Mouse (Mus musculus) adrenal gland, adult 18-20 months (tissue): ENCODE data around the gene Sfta2. TPM values are rescaled to one million over a fixed set of nuclear protein-coding genes. Genes with fewer than 3 reads are reported as not detected.
A peak's percentile ranks its signal among the peaks of the same experiment; 100 is the strongest.

ENCODE experiments used
- DNase-seq, 2 experiments: peaks; one replicate each; pipeline ENCODE4 v3.0.0; 2021 to 2022; ENCODE audit warnings: low spot score in 2 of 2
- total RNA-seq, 2 experiments: library from RNA; stranded (reverse); gene quantifications; 1 replicate in 1 of 2; 2 replicates in 1 of 2; pipeline ENCODE4 v1.2.3; 2021

Sfta2 gene
- total RNA-seq, 2 experiments from 2014 or later, result not detected

- no peak for DNase-seq
Observed at GRCm38 (mm10) chr17:35591731-35592130, 9.6 kb upstream of the Sfta2 start.

DNA sequence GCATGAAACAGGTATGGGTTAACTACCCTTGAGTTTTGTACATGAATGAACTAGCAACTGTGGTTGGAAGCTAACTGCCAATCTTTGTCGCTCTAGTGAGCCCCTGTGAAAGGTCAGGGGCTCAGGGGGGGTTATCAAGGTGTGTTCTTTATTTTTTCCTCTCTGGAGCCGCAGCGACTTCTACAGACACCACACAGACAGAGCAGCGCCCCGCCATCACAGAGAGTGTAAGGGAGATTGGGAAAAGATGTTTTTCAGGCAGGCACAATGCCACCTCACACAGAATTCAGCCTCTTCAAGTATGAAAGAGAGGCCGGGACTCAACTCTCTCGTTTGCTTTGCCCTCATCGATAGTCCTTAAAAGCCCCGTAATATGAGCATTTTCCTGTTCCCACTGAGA lies 9.2 kb upstream of the Sfta2 start:
- DNase-seq, result no peak

GRCm38 (mm10) chr17:35593786-35594185 lies 7.6 kb upstream of the Sfta2 start:
- no peak for DNase-seq

DNA sequence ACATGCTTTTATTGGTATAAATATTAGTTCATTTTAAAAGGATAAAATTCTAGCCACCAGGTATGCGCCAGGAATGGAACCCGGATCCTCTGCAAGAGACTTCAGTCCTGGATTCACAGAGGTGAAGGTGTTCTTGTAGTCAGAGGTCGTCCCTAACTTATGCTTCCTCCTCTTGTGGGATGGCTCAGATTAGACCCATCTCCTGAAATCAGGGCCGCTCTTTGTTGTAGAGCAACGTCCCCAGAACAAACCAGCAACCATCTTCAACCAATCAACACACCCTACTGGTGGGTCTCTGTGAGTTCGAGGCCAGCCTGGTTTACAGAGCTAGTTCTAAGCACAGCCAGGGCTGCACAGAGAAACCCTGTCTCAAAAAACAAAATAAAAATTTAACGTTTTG lies 6.9 kb upstream of the Sfta2 start:
- DNase-seq, result no peak

GRCm38 (mm10) chr17:35597399-35597798 lies 4.0 kb upstream of the Sfta2 start:
- DNase-seq, result no peak

DNA sequence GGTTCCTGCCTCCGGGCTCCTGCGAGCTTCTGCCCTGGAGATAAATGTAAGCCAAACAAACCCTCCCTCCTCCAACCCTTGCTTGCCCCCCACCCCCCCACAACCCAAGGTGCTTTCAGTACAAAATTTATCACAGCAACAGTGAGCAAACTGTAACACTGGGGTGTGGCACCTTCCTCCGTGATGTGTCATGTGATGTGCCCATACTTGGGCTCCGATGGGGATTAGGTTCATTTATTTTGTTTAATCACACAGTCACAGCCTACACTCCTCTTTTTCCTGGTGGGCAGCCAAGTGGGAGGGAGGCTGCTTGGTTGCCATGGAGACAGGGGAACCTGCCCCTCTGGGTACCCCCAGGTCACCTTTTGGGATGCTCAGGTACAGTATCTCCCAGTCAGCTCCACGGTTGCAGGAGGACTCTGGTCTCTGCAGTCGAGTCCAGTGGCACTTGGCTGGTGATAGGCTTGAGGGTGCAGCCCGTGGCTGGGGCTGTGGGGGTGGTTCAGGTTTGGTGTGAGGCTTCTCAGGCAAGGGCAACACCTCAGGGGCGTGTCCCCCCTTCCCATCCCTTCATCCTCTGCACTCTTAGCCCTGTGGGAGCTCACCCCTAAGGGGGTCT lies 496 bp downstream of the Sfta2 start:
- no peak for DNase-seq

GRCm38 (mm10) chr17:35617127-35617526 lies 15.8 kb downstream of the Sfta2 start:
- no peak for DNase-seq

GRCm38 (mm10) chr17:35626537-35626936 lies 25.2 kb downstream of the Sfta2 start, which contains the start of gene Gm9573:
Gm9573 (minus strand) TSS chr17:35626637.
- no peak for DNase-seq

- DNase-seq, result no peak
Observed at GRCm38 (mm10) chr17:35633992-35634391, 32.6 kb downstream of the Sfta2 start.

GRCm38 (mm10) chr17:35635202-35635601 lies 33.9 kb downstream of the Sfta2 start:
- DNase-seq, result no peak

DNA sequence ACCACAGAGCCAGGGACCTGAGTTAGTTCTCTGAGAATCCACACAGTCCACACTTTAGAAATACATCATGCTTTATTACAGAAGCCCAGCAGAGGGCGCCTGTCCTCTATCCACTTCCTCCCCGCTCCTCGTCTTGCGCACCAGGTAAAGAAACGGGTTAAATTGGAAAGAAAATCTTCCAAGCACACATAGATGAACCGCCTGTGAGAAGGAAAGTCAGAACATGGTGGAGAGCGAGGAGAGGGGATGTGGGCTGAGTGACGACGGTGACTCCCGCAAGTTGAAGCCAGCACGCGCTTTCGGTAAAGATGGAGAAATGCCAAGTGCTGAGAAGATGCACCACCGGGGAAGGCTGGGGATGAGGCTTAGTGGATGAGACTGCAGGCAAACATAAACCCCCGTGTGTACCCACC lies 34.4 kb downstream of the Sfta2 start:
- peak; percentile 57 to 59 for DNase-seq

- no peak for DNase-seq
Observed at GRCm38 (mm10) chr17:35636363-35636762, 35.0 kb downstream of the Sfta2 start.

DNA sequence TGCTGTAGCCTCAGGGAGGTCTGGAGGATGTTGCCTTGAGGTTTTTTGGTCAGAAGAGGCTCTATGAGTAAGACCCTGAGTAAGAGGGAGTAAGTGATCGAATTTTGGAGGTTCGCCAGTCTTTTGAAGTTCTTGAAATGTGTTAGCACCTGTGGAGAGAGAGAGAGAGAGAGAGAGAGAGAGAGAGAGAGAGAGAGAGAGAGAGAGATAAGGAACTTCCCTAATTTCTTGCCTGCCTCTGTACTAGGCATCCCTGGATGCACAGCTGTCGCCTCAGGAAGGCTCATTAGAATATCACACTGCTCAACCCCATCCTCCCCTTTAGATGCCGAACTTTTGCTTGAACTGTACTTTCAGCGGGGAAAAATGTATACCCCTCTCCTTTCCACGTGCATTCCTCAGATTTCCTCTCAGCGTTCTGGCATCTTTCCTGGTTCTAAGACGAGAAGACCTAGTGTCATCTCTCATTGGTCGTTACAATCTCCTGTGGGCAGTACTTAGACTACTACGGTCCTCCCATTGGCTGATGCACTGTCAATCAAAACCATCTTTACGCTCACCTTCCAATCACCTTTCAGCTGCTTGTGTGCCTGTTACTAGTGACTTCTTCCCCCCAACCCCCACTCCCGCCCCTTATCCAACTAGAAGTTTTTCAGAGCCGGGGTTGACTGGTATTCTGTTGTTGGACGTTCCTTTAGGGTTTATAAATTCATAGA lies 37.3 kb downstream of the Sfta2 start:
- DNase-seq, result peak in 1 of 2 experiments; percentile 24

GRCm38 (mm10) chr17:35639352-35639751 lies 38.0 kb downstream of the Sfta2 start:
- DNase-seq, result no peak

GRCm38 (mm10) chr17:35643609-35644236 lies 42.4 kb downstream of the Sfta2 start, which contains the start of gene Mucl3:
Mucl3 (minus strand) TSS chr17:35643695.
- no peak for DNase-seq

DNA sequence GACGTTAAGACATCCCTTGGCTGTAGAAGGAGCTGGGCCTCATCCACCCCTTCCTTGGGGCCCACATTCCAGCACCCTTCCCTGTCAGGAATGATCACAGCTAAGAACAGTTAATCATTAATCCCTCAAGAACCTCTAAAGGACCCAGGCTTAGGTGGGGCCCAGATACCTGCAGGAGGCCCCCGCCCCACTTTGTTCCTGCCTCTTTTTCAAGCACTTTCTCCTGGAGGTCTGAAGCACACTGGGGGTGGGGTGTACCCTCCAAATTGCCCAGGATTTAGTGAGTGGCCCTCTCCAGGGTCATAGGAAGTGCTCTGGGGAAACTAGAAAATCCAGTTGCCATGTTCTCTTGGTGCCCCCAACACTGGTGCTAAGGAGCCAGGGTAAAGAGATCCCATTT lies 48.1 kb downstream of the Sfta2 start:
- no peak for DNase-seq

DNA sequence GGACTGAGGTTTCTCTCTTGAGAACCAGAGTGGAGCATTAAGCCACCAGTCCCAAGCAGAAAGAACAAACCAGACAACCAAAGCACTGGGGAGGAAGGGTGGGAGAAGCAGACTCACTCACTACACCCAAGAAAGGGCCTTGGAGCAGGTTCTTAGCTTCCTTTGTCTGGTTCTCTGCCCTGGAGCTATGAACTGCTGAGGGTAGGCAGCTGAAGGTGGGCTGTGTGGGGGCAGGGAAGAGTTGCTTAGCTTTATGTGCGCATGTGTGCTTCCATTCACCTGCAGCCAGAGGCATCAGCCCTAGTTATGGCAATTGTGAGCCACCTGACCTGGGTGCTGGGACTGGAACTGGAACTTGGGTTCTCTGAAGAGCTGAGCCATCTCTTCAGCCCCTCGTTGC lies 51.7 kb downstream of the Sfta2 start:
- DNase-seq, result no peak

DNA sequence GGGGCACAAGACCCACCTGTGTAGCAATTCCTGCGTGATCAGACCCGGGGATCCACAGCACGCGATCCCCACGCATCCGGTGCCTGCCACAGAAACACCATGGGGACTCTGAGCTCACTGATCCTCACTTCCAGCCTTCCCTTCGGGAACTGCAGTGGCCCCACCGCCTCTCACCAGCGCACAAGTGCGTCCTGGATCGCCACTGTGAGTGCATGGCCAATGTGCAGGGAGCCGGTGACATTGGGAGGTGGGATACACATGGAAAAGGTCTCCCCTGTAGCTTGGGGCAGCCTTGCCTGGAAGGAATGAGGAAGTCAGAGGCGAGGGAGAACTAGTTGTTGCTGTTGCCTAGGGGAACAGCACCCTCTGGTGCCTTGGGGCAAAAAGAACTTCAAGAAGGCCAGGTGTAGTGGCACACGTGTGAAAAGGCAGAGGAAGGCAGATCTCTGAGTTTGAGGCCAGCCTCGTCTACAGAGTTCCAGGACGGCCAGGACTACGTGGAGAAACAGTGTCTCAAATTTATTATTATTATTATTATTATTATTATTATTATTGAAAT lies 64.7 kb downstream of the Sfta2 start:
- no peak for DNase-seq

DNA sequence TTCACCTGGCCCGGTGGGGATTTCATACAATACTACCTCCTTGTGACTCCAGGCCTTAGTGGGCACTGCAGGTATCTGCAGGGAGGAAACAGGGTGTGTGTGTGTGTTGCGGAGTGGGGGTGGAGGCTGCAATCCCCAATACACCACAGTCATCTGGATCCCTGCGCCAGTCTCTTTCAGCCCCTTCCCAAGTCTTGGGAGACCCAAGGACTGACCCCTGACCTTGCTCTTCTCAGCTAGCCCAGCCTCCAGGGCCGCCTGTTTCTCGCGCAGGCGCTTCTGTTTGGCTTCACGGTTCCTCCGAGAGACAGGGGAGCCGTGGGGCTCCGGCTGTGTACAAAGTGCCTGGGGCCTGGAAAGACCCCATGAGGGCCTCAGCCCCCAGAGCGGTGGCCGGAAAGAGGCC lies 65.5 kb downstream of the Sfta2 start:
- DNase-seq, result no peak

GRCm38 (mm10) chr17:35667334-35668065 lies 66.2 kb downstream of the Sfta2 start, which contains the start of gene Vars2:
Vars2 (minus strand) TSS chr17:35667592.
- DNase-seq, result peak; percentile 97 to 98

GRCm38 (mm10) chr17:35669731-35670130 lies 68.4 kb downstream of the Sfta2 start:
- no peak for DNase-seq
